Mouse (Mus musculus) left cerebral cortex, postnatal 4 days (tissue): ENCODE data around the gene Jund. TPM values are rescaled to one million over a fixed set of nuclear protein-coding genes. Genes with fewer than 3 reads are reported as not detected.
A peak's percentile ranks its signal among the peaks of the same experiment; 100 is the strongest.

Experiments
- DNase-seq: peaks from one replicate; pipeline ENCODE4 v3.0.0-alpha.2; 2022
- intact Hi-C: fragments of 180-260 bp; cut with DNase I; formaldehyde crosslinking; loops from one replicate; pipeline ENCODE4 v1.15.1; 2025
- total RNA-seq, 2 experiments: library from RNA; stranded (reverse); gene quantifications; 2 replicates each; pipeline ENCODE4 v1.2.3; 2021

The Jund gene
- total RNA-seq, 2 experiments from 2014 or later = 146 to 158 TPM

DNA sequence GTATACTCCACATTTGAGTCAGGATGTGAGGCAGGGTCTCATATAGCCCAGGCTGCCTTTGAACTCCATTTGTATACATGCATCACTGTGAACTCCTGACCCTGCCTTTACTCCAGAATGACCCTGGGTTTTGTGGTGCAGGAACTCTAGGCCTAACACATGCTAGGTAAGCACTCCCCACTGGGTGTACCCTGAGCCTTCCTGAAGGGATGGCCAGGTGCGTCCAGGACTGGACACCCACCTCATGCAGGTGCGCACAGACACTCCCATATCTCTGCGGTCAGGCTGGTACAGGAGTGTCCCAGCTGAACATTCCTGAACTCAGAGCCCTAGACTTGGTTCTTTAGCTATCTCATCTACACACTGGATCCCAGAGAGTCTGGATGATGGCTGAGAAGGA is 24.6 kb upstream of the Jund start:
- no peak for DNase-seq
- intact Hi-C loops = no loop called here

DNA sequence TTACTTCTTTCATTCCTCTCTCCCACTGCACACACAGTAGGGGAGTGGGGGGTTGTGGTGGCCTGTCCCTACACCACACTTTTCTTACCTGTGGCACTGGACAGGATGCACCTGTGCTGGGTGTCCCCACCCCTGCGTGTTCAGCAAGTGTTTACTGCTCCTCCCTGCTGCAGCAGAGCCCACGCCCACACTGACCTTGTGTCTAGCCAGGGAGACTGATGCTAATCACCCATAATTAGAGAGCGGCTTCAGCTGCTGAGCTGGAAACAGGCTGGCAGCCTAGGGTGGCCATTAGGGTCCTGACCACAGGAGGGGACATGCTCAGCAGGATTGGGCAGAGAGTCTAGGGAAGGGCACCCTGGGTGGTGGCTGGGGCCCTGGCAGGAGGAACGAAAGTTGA is 24.0 kb upstream of the Jund start:
- no peak for DNase-seq
- intact Hi-C loops = no loop called here

DNA sequence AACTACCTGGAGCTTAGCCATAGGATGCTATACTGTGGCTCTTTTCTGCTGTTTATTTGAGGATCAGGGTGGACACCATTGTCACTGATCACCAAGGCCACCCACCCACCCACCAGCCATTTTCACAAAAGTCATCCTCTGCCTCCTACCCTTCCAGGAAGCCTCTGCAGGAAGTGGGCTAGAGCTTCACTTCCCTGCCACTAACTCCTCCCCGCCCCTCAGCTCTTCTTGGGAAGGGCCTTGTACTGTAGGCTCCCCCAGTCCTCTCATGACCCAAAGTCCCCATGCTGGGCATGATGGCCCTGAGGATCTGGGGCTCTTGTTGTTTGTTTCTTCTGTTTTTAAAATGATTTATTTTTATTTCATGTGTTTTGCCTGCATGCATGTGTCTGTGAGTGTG is 23.4 kb upstream of the Jund start:
- intact Hi-C loops = no loop called here
- no peak for DNase-seq

DNA sequence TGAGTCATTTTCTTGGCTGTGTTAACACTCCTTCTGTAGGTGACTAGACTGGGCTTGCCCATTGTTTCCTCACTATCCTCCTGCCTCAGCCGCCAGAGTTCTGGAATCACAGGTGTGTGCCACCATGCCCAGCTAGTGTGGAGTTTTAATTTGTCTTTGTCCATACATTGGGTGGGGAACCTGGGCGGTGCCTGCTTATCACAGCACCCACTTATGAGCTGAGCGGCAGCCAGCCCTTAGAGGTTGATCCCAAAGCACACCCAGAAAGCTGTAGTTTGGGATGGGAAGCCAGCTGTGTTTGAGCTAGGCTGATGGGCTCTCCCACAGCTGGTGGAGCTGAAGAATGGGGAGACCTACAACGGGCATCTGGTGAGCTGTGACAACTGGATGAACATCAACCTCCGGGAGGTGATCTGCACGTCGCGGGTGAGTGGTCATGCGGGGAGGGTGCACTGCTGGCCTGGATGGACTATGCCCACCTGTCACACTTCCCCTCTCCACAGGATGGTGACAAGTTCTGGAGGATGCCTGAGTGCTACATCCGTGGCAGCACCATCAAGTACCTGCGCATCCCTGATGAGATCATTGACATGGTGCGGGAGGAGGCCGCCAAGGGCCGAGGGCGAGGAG is 21.2 kb upstream of the Jund start:
- intact Hi-C loops = no loop called here
- no peak for DNase-seq

DNA sequence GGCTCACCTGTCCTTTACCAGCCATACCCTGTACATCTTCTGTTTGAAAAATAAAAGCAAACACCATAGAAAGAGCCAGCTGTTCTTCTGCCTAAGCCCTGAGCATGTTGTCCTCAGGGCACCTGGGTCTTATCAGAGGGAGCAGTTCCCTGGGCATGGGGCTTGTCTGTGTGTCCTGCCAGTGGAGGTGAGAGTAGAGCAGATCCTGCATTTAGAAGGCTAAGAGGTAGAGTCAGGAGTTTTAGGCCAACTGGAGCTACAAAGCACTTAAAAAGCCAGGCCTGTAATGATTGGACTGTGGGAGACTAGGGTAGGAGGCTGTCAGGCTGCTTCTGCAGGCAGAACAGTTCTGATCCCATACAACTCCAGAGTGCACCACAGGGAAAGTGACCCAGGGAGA is 20.1 kb upstream of the Jund start:
- intact Hi-C loops = no loop called here
- DNase-seq = no peak

DNA sequence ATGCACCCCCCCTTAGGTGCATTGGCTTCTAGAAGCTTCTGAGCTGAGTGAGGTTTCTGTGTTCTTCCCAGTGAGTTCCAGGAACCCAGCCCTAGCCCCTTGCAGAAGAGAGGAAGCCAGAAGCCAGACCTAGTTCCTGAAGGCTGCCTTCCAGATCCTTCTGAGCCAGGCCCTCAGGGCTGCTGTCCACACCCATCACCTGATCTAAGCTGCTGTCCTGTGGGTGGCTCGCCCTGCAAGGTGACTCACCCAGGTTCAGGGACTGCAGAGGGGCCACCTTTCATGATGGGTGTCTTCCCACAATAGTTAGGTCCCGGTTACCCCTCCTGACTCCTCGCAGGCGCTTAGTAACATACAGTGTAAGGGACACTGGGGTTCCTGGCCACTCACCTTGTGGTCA is 19.3 kb upstream of the Jund start:
- intact Hi-C loops = no loop called here

DNA sequence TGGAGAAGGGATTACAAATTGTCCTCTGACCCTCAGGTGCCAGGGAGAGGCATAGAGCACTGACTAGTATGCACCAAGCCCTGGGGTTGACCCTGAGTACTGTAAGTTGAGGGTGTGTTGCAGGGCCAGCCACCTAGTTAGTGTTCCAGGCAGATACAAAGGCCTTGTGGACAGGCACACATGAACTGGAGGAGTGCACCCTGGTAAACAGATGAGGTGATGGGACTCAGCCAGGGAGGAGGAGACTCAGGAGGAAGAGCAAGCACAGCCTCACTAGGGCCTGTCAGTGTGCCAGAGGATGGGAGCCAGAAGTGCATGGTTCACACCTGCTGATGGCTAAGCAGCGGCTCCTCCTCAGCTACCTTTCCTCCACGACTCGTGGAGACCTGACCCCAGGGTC is 18.7 kb upstream of the Jund start:
- no peak for DNase-seq
- intact Hi-C loops = no loop called here

More for the DNA sequence above, 19.3 kb upstream of the Jund start:
- DNase-seq = no peak

DNA sequence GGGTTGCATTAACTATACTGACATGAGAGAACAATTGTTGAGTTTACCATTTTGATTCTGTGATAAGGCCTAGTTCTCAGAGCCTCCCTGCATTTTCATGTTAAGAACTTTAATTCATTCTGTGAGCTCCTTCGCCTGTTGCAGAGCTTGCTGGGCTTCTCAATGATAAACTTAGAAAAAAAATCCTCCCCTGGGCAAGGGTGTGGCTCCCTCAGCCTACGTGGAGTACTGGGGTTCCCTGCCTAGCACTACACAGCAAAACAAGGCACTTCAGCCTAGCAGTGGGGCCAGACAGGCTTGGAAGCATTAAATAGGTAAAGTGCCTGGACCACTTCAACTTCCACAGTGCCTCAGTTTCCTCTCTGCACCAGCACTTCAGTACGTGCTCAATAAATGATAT is 17.3 kb upstream of the Jund start:
- intact Hi-C loops = no loop called here

DNA sequence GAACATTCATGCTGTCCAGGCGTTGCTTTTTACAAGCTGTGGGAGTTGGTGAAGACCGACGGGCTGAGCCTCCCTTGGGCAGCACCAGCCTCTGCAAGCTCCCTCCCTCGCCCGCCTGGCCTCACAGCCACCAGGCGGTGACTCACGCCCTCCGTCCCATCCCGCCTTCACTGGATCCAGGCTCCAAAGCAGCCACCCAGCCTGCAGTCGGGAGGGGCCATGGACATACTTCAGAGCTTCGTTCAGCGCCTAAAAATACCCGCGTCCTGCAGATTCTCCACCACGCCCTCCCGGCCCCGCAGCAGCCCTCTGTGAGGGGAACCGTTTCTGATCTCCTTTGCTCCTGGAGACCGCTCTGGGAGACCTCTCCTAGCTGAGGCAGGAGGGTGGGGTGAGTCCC is 16.6 kb upstream of the Jund start:
- intact Hi-C loops = no loop called here
- no peak for DNase-seq

More for the DNA sequence above, 17.3 kb upstream of the Jund start:
- DNase-seq = no peak

DNA sequence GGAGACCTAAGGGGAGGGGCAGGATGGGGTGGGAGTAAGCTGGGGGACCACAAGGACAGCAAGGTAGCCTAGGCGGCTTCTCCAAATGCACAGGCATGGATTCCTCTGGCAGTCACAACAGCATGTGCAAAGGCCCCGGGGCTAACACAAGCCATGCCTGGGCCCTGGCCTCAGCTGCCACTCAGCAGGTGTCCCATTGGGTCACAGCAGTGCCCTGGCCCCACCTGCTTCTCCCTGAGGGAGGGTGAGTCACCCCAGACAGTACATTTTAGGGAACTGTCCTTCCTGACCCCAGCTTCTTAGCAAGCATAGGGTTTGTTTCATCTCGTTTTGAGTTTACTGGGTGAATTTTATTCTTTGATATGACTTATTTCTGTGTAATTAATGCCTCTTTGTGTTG is 16.1 kb upstream of the Jund start:
- intact Hi-C loops = no loop called here
- no peak for DNase-seq

DNA sequence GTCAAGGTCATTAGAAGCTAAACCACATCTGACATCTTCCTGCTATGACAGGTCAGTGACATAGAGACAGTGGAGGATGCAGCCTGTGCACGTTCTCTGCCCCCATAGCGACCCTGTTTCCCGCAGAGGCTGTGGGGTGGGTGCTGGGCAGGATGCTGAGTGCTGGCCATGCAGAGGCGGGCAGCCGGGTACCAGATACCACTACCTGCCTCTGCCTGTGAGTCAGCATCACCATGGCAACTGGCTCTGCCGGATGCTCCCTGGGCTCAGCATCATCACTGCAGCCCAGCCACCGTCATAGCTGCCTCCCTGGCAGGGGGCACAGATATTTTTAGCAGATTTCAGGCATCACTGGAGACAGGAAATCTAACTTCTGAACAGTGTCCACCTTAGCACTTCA is 14.5 kb upstream of the Jund start:
- DNase-seq = no peak
- intact Hi-C loops = no loop called here

DNA sequence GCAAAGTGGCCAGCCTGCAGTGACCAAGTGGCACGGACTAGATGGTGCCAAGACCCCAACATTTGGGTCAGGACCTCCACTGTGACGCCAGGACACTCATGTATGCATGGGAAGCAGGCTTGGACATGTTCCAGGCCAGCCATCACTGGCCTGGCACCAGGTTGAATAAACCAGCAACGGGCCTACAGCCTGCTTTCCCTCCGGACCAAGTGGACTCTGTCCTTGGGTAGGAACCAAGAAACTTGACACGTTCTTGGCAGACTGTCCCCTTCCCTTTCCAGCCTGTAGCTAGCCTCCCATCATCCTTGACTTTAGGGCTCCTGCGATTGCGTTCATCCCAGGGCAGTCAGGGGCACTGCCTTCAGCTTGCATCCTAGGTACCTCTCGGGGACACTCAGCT is 11.2 kb upstream of the Jund start:
- intact Hi-C loops = no loop called here
- peak; percentile 75 for DNase-seq

DNA sequence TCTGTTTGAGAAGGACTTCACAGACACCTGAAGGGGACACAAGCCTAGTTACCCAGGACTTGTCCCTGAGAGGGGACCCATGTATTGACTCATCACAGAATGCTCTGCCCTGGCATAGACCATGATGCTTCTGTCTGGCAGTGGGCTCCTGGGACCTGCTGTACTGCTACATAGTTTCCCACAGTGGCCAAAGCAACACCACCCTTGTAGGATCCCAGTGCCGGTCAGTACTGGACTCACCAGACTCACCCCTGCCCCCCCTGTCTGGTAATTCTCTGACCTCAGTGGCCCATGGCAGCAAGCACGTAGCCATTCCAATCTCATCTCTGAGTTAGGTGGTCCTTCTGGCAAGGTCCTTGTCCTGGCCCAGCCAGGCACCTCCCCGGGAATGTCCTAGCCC is 10.6 kb upstream of the Jund start:
- DNase-seq = no peak
- intact Hi-C loops = no loop called here

DNA sequence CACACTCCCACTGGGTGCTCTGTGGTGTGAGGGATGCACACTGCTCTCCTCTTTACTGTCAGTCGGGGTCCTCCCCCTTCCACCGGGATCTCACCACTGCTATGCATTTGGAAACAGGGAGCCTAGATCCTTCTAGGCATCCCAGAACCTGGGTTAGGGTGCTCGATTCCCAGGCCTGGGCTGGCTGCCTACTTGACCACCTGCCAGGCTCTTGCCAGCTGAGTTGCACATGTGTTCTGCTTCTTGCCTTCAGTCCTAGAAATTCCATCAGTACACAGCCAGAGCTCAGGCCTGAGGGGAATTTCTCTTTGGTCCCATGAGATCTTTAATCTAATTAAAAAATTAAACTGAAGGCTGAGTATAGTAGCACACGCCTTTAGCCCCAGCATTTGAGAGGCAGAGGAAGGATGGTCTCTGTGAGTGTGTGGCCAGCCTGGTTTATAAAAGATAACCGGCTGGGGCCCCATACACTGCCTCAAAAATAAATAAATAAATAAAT is 8.8 kb upstream of the Jund start:
- intact Hi-C loops = no loop called here
- DNase-seq = no peak

DNA sequence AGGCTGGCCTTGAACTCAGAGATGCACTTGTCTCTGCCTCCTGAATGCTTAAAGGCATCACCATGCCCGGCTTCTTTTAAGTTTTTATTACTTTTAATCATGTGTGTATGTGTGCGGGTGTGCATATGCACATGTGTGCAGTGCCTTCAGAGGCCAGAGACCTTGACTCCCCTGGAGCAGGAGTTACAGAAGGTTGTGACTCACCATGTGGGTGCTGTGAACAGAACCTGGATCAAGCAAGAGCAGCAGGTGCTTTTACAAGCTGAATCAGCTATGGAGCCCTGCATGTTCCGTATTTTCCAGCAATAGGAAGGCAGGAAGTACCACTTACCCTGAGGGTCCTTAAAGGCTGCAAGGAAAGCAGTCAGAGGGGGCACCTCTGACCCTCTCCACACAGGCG is 7.5 kb upstream of the Jund start:
- intact Hi-C loops = no loop called here
- DNase-seq = no peak

DNA sequence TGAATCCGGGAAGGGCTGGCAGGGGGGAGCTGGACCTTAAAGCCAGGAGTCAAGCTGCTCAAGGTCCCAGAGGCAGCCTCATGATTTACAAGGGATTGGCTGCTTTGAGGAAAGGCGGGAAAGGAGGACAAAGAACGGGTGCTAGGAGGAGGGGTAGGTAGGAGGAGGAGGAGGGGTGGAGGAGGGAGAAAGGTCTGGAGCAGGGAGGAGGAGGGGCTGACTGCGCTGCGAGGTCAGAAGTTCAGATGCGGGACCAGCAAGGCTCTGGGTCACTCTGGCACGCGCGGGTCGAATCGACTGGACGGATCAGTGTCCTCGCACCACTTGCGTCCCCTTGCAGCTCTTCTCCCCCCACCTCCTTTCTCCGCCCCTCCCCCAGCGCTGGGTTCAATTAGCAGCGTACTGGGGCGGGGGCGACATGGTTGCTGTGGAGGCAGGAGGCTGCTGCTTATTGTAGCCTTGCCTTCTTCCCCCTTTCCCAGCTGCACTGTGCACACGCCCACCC is 7.0 kb upstream of the Jund start:
- intact Hi-C loops = no loop called here
- peak; percentile 40 for DNase-seq

DNA sequence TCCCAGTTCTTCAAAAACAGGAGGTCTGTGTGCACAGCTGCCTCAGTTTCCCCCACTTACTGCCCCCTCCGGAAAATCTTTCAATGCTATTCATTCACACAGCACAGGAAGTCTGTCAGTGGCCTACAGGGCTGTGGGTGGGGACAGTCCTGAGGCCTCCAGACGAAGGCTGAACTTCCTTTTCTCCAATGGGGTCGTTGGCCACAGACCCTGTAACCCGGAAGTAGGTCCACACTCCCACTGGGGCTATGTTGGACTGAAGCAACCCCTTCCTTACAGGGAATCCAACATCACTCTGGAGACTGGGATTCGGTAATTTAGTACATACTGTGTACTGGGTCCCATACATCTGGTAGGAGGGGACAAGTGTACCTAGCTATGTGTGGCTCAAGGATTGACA is 5.1 kb upstream of the Jund start:
- no peak for DNase-seq
- intact Hi-C loops = no loop called here

DNA sequence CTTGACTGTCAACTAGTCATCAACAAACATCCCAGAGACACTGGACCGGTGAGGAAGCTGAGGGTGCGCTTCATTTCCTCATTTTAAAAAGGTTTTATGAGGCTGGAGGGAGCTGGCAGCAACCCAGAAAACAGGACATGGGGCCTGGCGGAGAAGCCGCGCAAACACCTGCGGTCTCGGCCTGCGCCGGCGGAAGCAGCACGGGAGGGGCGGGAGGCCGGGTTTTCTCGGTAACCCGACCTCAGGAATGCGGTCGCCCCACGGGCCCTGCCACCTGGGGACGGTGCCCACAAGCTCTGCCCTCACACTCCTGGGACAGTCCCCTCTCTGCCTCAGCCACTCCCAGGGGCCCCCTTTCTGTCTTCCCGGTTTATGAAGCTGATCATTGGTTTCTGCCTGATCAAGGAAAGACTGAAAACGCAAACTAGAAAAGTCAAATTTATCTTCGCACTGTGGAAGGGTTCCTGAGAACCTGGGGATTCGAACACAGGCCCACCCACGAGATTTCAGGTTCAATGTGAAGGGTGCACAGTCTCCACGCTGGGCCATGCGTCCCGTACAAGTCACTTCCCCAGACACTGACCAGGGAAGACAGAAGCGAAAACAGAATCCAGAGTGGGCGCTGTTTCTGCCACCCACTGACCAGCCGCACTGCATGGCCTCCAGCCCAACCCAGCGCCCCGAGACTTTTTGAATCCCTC is 3.3 kb upstream of the Jund start:
- DNase-seq = peak; percentile 48
- intact Hi-C loops = no loop called here

DNA sequence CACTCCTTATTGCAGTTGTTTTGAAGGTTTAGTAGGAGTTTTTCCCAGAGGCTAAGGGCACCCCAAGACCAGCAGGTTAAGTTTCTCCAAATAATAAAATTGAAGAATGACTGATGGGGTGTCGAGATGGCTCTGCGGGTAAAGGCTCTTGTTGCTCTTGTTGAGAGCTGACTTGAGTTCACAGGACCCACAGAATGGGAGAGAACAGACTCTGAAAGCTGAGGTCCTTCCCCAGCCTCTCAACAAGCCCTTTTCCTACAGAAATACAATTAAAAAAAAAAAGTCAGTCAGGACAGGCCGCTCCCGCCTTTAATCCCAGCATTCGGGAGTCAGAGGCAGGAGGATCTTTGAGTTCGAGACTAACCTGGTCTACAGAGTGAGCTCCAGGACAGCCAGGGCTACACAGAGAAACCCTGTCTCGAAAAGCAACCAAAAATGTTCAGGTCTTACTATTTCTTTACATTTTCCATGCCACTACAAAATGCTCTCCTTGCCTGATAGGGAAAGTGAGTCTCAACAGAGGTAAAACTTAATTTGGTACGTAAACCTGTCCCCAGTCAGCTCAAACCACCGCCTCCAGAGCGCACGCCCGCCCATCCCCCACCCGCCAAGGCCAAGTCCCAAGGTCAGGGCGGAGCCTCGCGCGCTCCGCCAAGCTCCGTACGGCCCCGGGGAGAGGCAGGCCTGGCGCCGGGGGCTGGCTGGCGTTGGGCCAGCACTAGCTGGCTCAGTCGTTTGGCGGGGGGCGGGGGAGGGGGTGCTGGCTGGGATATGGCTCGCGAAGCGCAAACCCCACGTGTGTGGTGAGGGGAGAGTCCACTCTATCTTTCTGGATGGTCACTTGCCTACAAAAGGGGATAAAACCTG is 2.5 kb upstream of the Jund start:
- intact Hi-C loops = no loop called here
- peak; percentile 86 for DNase-seq

DNA sequence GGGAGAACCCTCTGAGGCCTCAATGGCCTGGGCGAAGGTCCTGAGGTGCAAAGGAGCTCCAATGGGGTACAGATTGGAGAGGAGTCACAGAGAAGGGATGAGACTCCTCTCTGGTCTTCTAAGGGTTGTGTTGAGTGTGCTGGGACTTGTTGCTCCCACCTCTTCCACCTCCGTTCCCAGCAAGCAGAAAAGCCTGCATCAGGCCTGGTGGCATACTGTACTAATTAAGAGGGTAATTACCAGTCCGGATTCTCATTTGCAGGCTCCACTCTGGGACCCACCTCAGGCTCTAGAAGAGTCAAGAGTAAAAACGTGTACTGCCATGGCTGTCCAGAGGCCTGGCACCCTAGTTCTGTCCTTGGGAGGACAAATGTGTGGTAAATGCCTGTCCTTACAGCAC is 1.8 kb upstream of the Jund start:
- intact Hi-C loops = no loop called here
- no peak for DNase-seq

DNA sequence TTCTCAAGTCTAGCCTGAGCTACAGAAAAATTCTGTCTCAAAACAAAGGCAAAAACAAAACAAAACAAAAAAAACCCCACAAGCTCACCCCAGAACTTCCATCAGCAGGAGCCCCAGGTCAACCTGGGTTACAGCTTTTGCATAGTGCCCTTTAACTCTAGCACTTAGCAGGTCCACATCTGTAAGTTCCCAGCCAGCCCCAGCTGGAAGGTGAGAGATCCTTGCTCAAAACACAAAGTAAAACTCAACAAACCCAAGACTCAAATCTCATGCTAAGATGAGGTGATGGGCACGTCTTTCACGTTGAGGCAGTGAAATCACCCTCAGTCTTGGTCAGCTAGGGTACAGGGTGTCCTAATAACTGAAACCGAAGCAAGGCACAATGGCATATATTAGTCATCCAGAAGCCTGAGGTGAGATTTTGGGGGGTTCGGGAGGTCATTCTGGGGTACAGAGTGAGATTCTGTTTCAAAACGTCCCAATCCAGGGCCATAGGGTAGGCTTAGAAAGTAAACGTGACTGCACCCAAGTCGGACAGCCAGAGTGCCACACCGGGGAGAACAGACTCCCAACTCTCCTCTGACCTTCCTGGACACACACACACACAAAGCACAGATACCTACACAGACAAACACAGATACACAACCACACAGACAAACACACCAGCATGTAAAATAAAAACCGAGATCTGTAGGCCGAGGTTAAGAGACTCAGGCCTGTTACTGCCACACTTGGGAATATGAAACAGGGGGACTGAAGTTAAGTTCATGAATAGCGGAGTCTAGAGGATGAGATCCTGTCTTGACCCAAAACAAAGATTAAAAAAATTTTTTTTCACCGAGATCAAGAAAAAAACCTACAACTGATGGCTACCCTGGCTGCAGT is 1.1 kb upstream of the Jund start:
- no peak for DNase-seq
- intact Hi-C loops = no loop called here
